Mouse (Mus musculus): ENCODE results near the gene Bcs1l. TPM values are rescaled to one million over a fixed set of nuclear protein-coding genes. Genes with fewer than 3 reads are reported as not detected.

The Bcs1l gene
- 10 to 100 TPM; 22.6 to 25.7 TPM for total RNA-seq (2021)
- long read RNA-seq, experiment 1, transcript Bcs1l-203 (8 exons, 1,488 nt) = major isoform, 9 of 22 reads
- long read RNA-seq, experiment 1, partial matches to known transcripts = 3 of 22 reads
- long read RNA-seq, experiment 1, other reads (novel, unspliced or antisense) = 8 of 22 reads
- long read RNA-seq, experiment 2, transcript Bcs1l-203 (8 exons, 1,488 nt) = major isoform, 13 of 31 reads
- long read RNA-seq, experiment 2, partial matches to known transcripts = 9 of 31 reads
- long read RNA-seq, experiment 2, other reads (novel, unspliced or antisense) = 6 of 31 reads

DNA sequence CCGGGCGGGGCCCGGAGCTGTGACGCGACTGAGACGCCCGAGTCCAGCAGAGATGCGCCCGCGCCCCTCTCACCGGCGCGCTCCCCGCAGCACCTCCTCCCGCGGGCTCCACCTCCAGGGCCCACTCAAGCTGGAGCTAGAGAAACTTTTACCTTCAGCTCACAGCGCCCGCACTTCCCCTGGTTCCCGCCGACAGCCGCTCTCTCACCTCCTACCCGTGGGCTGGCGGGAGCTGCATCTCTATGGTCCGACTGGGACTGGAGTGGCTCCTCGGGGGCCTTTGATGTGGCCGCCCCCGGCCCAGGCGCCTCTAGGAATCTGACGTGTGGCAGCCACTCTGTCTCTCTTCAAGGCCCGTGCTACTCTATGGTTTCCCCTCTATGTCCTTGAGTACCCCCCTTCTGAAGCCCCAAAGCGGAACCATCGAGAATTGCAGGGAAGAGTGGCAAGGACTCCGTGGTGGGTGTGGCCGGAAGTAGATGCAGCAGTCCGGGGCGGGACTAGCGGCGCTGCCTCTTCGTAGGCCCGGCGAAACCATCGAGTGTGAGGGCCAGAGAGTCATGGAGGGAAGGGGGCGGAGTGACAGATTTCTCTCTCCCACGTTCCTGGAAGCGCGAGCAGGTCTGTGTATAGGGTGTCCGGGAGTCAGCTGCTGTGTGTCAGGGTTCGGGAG lies at the start of gene Bcs1l, which contains the start of gene Zfp142:
Gene Bcs1l, plus strand, starts transcription at position 517 of the 673 bp plus-strand sequence.
Gene Zfp142, minus strand, starts transcription at position 474 of the 673 bp plus-strand sequence.
- DNase-seq (ENCODE audit: low spot score in 2 of 2) = peak; percentile 97 to 99

DNA sequence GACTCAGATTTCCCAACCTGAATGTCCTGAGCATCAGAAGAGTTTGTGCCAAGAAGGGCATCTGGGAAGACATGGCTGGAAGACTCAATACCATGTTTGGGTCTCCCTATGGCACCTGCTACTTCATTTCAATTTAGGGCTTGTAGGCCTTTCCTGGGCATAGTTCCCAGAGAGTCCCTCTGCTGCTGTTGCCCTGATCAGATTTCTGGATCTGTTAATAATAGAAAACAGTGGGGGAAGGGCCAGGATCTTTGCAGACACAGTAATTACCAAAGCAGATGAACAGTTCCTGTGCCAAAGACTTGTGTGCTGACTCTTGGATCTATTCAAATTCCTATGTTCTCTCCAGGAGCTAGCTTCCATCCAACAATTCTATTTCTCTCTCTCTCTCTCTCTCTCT lies 49.4 kb upstream of the Bcs1l start:
- DNase-seq (ENCODE audit: low spot score in 2 of 2) = peak; percentile 52 to 86

DNA sequence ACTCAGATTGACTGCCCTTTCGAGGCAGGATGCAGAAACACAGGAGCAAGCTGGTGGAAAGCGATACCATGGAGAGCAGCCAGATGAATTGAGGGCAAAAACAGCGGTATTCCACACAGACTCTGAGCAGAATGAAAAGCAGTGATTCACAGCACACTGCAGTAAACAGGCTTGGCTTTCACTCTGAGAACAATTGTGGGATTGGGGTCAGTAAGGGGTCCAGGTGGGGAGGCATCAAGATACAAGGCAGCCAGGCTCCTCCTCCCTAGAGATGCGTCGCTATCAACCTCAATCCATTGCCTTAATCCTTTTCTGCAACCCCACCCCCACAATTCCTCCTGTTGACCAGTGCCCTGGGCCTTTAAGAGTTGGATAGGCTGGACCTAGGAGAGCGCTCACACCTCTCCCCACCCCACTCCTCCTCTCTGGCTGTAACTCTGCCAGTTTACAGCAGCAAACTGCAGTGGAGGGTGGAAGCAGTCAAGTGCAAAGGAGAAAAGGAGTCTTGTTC lies 45.6 kb upstream of the Bcs1l start, which contains the start of gene Plcd4:
Gene Plcd4, plus strand, starts transcription at position 438 of the 511 bp plus-strand sequence.
- peak; percentile 41 to 63 for DNase-seq (ENCODE audit: low spot score in 2 of 2)

DNA sequence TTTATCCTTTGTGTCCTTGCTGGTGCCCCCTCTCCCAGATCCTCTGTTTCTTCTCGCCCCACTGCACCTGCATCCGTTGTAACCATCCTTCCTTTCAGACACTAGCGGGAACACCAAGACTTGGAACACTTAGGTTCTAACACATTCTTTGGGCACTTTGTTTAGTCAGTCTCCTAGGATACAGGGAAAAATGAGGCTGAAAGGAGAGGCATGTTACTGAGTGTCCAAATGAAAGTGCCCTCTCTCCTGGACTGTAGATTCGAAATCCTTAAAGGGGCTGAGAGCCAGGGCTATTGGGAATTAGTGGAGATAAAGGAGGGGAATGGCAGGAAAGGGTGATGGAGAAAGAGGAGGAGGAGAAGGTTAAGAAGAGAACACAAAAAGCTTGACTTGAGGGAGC lies 43.9 kb upstream of the Bcs1l start, which contains the start of gene Usp37:
Gene Usp37, minus strand, starts transcription at position 101 of the 400 bp plus-strand sequence.
- DNase-seq (ENCODE audit: low spot score in 2 of 2) = peak in 1 of 2 experiments; percentile 16

DNA sequence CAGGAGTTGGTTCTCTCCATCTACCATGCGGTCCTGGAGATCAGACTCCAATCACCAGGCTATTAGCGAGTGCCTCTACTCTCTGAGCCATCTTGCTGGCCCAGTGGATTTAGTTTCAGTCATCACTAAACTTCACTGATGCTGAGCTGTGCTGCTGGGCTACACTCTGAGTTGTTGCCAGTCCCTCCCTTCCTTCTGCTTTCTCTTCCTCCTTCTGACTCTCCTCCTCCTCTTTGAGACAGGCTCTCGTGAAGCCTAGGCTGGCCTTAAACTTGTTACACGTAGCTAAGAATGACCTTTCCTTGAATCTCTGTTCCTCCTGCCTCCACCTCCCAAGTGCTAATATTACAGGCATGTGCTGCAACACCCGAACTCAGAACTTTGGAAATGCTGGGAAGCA lies 29.0 kb upstream of the Bcs1l start:
- DNase-seq (ENCODE audit: low spot score in 2 of 2) = no peak

DNA sequence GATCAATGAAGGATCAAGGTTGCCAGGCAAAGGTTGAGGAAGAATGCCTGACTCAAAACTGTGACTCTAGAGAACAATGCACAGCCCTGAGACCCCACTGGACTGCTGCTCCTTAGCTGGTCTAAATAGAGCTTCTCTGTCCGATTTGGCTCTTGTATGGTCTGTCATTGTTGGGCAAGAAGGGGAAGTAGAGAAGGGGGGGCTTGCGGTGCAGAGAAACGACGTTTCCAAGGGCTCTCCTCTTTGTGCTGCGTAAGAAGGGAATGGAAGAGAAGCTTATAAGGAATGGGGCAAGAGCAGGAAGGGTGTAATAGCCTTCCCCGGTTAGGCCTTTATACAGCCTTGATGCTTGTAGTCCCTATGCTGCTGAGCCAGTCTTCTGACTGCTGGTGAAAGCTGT lies 22.3 kb upstream of the Bcs1l start:
- no peak for DNase-seq (ENCODE audit: low spot score in 2 of 2)

DNA sequence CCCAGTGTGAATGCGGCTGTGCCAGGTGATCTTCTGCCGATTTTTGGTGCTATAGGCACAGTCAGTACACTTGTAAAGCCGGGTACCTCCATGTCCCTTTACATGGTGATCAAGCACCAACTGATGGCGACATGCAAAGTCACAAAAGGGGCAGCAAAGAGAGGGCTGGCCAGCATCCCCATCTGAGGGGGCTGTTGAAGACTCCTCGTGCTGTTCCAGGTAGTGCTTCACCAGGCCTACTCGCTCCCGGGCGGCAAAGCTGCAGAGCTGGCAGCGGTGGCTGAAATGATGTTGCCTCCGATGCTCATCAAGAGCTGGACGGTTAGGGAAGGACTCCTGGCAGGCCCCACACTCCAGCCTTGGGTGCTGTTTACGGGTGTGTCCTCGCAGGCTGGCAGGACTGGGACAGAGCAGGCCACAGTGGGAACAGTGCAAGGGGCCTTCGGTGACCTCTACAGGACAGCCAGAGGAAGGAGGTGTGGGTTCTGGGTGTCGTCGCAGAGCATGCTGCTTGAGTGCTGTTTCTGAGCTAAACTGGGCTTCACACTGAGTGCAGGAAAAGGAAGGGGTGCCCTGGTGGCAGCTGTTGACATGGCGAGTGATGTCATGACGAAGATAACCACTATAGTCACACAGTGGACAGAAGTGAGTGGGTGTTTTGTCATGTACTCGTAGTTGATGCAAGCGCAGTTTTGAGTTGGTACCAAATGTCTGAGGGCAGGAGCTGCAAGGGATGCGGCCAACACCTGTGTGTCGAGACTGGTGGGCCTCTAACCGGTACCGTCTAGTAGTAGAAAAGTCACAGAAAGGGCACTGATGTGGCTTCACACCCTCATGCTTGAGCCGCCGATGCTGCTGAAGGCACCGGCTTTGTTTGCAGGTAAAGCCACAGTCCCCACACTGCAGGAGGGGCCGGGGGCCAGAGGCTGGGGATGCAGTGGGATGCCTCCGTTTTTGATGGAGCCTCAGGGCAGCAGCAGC lies 18.1 kb upstream of the Bcs1l start:
- no peak for DNase-seq (ENCODE audit: low spot score in 2 of 2)

DNA sequence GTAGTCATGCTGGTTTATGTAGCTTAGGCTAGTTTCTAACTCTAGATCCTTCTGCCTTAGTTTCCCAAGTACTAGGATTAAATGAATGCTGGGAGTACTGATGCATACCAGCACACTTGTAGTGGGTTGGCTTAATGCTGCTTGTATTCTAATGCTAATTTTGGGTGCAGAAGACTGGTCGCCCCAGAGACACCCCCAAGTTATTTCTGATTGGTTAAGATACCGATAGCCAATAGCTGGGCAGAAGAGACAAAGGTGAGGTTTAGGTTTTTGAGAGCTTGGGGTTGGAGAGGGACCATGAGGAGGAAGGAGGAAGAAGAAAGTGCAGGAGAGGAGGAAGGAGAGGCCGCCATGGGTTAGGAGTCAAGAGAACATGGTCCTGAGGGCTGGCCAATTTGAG lies 5.5 kb upstream of the Bcs1l start:
- no peak for DNase-seq (ENCODE audit: low spot score in 2 of 2)

DNA sequence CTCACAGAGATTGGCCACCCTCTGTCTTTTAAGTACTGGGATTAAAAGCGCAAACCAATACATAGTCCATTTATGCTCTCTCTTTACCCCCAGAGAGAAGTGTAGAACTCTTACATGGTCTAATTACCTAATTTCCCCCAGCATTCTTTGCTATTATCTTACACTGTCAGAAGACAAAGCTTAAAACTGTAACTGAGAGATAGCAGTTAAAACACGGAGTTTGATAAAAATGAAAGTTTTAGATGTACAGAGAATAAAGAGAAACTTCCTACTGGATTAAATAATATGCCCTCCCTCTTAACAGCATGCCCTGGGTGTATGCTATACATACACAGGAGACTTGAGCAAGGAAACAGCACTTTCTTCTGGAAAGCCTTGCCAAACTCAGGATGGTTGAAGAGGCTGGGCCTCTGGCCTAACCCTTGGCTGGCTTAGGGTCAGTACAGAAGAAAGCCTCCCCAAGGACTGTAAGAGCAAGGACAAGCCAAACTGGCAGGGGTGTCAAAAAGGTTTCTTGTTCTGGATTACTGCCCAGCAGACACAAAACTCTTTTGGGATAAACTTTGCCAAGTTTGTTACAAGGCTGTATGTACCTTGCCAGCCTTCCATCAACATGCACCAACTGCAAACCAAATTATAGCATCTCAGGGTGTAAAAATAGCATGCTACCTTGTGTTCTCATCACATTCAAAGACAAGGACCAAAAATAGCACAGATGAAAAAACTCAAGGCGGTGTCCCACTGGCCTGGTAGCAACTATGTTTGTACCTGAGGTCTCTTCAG lies 3.3 kb upstream of the Bcs1l start:
- DNase-seq (ENCODE audit: low spot score in 2 of 2) = no peak

DNA sequence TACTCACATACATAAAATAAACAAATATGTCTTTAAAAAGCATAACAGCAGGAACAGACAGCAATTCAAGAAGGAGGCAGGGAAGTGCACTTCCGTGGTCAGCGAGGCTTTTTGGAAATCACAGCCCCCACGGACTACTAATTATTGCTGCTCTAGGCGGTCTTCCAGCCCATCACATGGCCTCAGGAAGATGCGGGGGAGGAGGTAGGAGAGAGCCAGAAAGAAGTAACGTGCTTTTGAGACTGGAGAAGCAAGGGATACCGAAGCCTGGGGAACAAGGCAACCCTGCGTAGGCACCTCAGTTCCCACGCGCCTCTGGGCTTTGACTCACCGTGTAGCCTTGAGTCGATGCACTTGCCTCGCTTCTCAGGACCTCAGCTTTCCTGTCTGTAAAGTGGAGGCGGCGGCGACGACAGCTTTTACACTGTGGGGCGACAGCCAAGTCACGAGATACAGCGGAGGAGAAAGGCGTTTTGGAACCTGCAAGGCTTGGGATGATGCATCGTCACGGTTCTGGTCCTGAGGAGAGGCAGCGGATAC lies 786 bp upstream of the Bcs1l start:
- no peak for DNase-seq (ENCODE audit: low spot score in 2 of 2)

DNA sequence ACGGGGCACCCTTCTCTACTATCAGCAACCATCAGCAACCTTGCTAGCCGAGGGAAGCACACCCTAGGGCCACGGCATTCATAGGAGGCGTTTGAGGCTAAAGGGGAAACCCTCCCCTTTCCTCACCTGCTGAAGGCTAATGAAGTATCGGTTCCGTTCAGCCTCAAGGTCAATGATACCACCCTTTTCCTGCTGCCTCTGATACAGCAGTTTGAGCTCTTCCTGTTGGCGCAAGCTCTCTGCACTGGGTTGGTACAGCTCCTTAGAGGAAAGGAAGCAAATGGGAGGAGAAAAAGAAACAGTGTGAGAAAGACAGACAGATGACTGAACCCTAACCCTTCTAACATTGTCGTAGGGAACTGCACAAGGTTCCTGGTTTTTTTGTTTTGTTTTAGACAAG lies 6.3 kb downstream of the Bcs1l start:
- DNase-seq (ENCODE audit: low spot score in 2 of 2) = no peak

DNA sequence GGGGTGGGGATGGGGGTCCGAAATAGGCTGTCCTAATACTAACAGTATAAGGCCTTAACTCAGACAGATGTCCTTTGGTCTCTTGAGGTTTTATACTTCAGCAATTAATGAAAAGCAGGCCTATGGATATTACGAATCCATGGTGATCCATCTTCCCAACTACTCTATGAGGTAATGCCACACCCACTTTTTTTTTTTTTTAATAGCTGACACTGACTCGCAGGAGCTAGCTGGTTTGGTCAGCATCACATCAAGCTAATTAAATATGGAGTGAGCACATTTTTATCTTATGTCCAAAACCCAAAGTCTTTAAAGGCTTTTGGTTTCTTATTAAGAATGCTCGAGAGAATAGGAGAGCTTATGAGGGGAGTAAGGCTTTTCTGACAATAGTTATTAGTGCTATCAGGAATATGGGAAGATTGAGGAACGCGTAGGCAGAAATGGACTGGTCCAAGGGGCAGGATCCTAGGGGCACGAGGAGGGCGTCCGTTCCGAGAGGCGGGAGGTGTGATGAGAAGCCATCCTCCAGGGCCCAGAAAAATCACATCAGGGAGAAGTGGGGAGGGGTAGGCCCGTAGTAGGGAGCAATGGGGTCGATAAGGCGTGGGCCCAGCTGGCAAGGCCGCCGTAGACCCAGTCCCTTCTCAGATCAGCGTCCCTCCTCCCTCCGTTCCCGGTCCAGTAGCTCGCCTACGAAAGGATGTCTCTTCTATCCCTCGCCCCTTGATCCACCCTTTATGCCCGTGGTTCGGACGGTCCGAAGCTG lies 12.6 kb downstream of the Bcs1l start:
- DNase-seq (ENCODE audit: low spot score in 2 of 2) = peak in 1 of 2 experiments; percentile 11

DNA sequence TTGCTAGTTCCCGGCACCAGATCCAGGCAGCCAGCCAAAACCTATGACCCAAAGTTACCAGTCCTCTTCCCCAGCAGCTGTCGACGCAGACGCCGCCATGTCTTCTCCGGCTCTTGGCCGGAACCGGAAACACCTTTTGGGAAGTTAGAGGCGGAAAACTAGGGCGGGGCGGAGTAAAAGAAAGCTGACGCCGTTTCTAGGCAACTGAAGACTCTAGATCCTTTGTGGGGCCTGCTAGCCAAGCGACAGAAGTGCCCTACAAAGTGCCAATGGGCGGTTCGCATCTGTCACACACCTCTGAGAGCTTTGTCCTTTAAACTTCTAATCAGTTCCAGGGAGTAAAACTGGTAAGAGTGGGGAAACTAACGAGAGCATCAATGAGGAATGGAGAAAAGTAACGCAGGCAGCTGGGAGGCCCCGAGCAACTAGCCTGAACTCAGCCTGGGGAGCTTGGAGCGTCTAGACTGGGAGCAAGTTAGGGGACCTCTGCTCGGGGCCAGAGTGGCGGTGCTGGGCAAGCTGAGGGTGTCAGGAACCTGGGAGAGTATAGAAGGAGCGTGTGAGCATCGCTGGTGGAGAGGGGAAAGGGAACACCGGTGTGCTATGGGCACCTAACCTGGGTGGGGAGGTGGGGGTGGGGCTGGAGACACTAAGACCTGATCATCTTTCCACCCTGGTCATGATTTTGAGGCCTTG lies 13.3 kb downstream of the Bcs1l start, which contains the start of the genes Rnf25 and Stk36:
Gene Rnf25, minus strand, starts transcription at position 131 of the 696 bp plus-strand sequence.
Gene Stk36, plus strand, starts transcription at position 179 of the 696 bp plus-strand sequence.
- peak; percentile 79 to 91 for DNase-seq (ENCODE audit: low spot score in 2 of 2)

DNA sequence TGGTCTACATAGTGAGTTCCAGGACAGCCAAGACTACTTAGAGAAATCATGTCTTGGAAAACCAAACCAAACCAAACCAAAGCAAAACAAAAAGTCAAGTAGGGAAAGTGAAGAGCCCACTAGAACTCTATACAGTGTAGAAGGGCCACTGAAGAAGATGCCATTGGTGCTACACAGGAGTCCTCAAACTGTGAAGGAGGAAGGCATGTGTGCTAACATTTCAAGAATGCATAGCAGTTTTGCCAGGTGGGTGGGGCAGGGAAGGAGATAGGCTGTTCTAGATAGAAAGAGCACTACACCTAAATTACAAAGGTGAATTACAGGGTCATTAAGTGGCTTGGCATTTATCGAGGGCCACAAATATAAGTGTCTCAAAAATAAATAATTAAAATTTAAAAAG lies 36.1 kb downstream of the Bcs1l start:
- DNase-seq (ENCODE audit: low spot score in 2 of 2) = no peak

DNA sequence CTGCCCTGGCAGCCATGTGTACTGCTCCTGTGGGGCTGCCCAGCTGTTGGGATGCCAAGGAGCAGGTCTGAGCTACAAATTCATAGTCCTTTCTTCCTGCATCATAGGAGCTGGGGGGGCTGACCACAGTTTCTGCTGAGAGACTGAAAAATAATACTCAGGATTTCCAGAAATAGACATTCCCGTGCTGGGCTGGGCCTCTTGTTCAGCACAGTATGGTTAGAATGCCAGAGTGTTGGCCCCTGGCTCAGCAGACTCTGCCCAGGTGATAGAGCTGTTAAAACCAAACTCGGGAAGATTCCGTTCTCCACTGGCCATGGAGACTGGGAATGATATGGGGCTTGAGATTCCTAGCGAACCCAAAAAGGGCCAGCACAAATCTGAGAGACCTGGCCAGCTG lies 38.0 kb downstream of the Bcs1l start:
- no peak for DNase-seq (ENCODE audit: low spot score in 2 of 2)

DNA sequence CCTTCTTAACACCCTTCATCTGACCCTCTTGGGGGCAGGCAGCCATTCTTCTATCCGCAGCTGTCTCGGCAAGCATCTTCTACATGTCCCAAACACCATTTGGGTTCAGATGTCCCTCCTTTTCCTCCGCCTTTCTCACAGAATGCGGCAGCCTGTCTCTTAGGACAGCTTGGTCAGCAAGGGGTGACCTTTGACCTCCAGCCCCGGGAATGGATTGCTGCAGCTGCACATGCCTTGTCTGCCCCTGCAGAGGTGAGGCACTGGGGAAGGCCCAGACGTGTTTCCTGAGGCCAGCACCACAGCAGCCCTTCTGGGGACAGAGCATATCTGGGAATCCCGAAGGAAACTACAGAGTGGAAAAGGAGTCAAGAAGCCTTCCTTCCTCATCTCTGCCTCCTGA lies 39.9 kb downstream of the Bcs1l start:
- DNase-seq (ENCODE audit: low spot score in 2 of 2) = no peak

DNA sequence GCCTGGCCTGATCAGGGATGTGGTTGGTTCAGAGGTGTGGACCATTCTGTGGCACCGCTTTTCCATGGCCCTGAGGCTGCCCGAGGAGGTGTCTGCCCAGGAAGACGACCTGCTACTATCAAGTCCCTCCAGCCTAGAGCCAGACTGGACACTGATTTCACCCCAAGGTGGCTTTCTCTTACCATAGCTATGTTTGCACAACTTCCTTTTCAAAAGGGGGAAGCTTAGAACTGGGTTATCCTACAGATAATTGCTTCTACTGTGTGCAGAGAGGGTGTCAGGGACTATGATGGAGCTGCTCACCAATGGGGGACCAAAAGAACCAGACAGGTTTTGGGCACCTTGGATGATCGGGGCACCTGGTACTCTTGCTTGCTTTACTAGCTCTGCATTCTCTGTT lies 44.6 kb downstream of the Bcs1l start:
- DNase-seq (ENCODE audit: low spot score in 2 of 2) = no peak

Measured in layer of hippocampus, postnatal 14 days (tissue).